Comparison of ENCODE assay signal across 16 mouse cellular contexts in the genomic region with DNA sequence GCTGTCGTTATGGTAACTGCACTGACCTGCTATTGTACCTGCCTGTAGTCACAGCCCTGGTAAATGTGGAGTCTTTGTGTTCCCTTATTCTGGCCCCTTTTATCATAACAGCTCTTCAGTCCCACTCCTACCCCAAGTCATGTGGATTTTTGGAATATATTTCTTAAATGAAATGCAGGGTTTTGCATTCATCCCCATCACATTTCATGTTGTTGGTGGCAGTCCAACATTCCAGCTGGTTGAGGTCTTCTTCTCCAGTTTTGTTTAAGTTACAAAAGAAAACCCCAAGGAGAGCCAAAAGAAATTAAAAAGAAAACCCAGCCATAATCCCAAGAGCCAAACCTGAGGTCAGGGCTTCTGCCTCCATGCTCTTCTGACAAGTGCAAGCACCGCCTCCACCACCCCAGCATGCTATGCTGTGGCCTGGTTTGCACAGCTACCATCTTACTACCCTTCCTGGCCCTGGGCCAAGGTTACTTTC. TPM values are rescaled to one million over a fixed set of nuclear protein-coding genes. Genes with fewer than 3 reads are reported as not detected.
DNase-seq lines count a peak whose midpoint lies in the region; ATAC-seq and TF ChIP-seq lines count a peak whose summit lies in the region.
"Had no signal": no experiment of that assay in that cellular context is flagged by ENCODE, and none has a peak within 500 bp of the region (broad histone marks: within the 10 kb centered on the region; RNA-seq: fewer than 3 reads in every experiment).

No protein-coding gene starts in this region.

- H3K36me3 ChIP-seq in lung, embryonic 14.5 days (ENCODE audit: insufficient read depth): no peaks in the 10 kb centered on the region
- no peaks in the 10 kb centered on the region for H3K36me3 ChIP-seq in forebrain, embryonic 16.5 days (ENCODE audit: control insufficient read depth, insufficient read depth)
- no peaks in the 10 kb centered on the region for H3K36me3 ChIP-seq in liver, embryonic 12.5 days
- H3K36me3 ChIP-seq: G1E; heart, embryonic 15.5 days; liver, embryonic 13.5 days; midbrain, embryonic 12.5 days; neural tube, embryonic 12.5 days had no signal

- peak; percentile 89 for ATAC-seq in lung, embryonic 14.5 days (ENCODE audit: insufficient read depth)
- ATAC-seq in forebrain, embryonic 16.5 days: peak; percentile 56
- ATAC-seq in liver, embryonic 12.5 days: no peak
- ATAC-seq: activated CD4-positive, CD25-positive, alpha-beta regulatory T cell, adult 4 months had no signal

- DNase-seq in frontal cortex, postnatal 36 days (ENCODE audit: low spot score in 2 of 2): peak; percentile 23 to 58
- DNase-seq in frontal cortex, postnatal 14 days (ENCODE audit: low spot score in 2 of 2): no peak
- peak; percentile 77 for DNase-seq in lung, embryonic 14.5 days
- DNase-seq in lung, adult 2 months: no peak
- DNase-seq in NIH3T3 (ENCODE audit: low read depth): peak; percentile 6
- DNase-seq in spleen, postnatal 14 days (ENCODE audit: low spot score in 2 of 2): no peak
- DNase-seq: cerebellum, adult 11-12 months; liver, embryonic 13.5 days had no signal

- no peak overlapping the region; the same call in 1 of the 2 replicates for H3K27ac ChIP-seq in lung, embryonic 14.5 days (ENCODE audit: low read depth)
- no peak overlapping the region for H3K27ac ChIP-seq in forebrain, embryonic 16.5 days (ENCODE audit: low read length)
- H3K27ac ChIP-seq in liver, embryonic 12.5 days: no peak overlapping the region
- H3K27ac ChIP-seq: heart, embryonic 15.5 days; liver, embryonic 13.5 days; midbrain, embryonic 12.5 days; neural tube, embryonic 12.5 days had no signal

- no peak overlapping the region for H3K4me3 ChIP-seq in lung, embryonic 14.5 days (ENCODE audit: low read depth, low read length)
- no peak overlapping the region for H3K4me3 ChIP-seq in lung, adult 2 months (replicated peaks; ENCODE audit: extremely low read depth, low read depth, low read length)
- H3K4me3 ChIP-seq in forebrain, embryonic 16.5 days (replicated peaks; ENCODE audit: low read length): no peak overlapping the region
- no peak overlapping the region for H3K4me3 ChIP-seq in liver, embryonic 12.5 days
- H3K4me3 ChIP-seq: heart, embryonic 15.5 days; liver, embryonic 13.5 days; midbrain, embryonic 12.5 days; neural tube, embryonic 12.5 days had no signal

- no peak overlapping the region for H3K4me2 ChIP-seq in lung, embryonic 14.5 days
- no peak overlapping the region for H3K4me2 ChIP-seq in forebrain, embryonic 16.5 days (ENCODE audit: low read length)
- H3K4me2 ChIP-seq in liver, embryonic 12.5 days: no peak overlapping the region
- H3K4me2 ChIP-seq: heart, embryonic 15.5 days; liver, embryonic 13.5 days; midbrain, embryonic 12.5 days; neural tube, embryonic 12.5 days had no signal

- H3K4me1 ChIP-seq in lung, embryonic 14.5 days (ENCODE audit: insufficient read depth): peaks cover 6% of the 10 kb centered on the region; the same call in 1 of the 2 replicates
- H3K4me1 ChIP-seq in lung, adult 2 months (ENCODE audit: control insufficient read depth, insufficient read depth, low read length): no peaks in the 10 kb centered on the region
- H3K4me1 ChIP-seq in forebrain, embryonic 16.5 days (replicated peaks; ENCODE audit: control insufficient read depth, insufficient read depth, low read length): peaks cover 8% of the 10 kb centered on the region
- no peaks in the 10 kb centered on the region for H3K4me1 ChIP-seq in liver, embryonic 12.5 days
- H3K4me1 ChIP-seq: liver, embryonic 13.5 days; midbrain, embryonic 12.5 days had no signal

- H3K27me3 ChIP-seq in lung, embryonic 14.5 days (ENCODE audit: insufficient read depth, low read length): no peaks in the 10 kb centered on the region
- H3K27me3 ChIP-seq in forebrain, embryonic 16.5 days (replicated peaks; ENCODE audit: control insufficient read depth, insufficient read depth, low read length): no peaks in the 10 kb centered on the region
- no peaks in the 10 kb centered on the region for H3K27me3 ChIP-seq in liver, embryonic 12.5 days (replicated peaks)
- H3K27me3 ChIP-seq: heart, embryonic 15.5 days; liver, embryonic 13.5 days; midbrain, embryonic 12.5 days; neural tube, embryonic 12.5 days had no signal

- TF ChIP-seq CTCF in lung, embryonic 14.5 days (IDR thresholded peaks at IDR 0.05; ENCODE audit: low read depth): no peak
- no peak for TF ChIP-seq CTCF in lung, adult 2 months (IDR thresholded peaks at IDR 0.05; ENCODE audit: insufficient read depth, low read length)

- no peak for TF ChIP-seq POLR2A in lung, adult 2 months (IDR thresholded peaks at IDR 0.05; ENCODE audit: borderline replicate concordance, extremely low read depth, low read depth, low read length)

- H3K9me3 ChIP-seq in lung, embryonic 14.5 days (ENCODE audit: low read depth, low read length): no peaks in the 10 kb centered on the region
- no peaks in the 10 kb centered on the region for H3K9me3 ChIP-seq in forebrain, embryonic 16.5 days (ENCODE audit: control insufficient read depth, low read length)
- no peaks in the 10 kb centered on the region for H3K9me3 ChIP-seq in liver, embryonic 12.5 days (replicated peaks)
- H3K9me3 ChIP-seq: heart, embryonic 15.5 days; liver, embryonic 13.5 days; midbrain, embryonic 12.5 days; neural tube, embryonic 12.5 days had no signal

- WGBS in lung, embryonic 14.5 days: 57% methylated on average over 2 of the region's 2 CpGs
- 56% methylated on average over 2 of the region's 2 CpGs for WGBS in lung, adult 2 months
- WGBS in forebrain, embryonic 16.5 days: 71% methylated on average over 2 of the region's 2 CpGs
- 56% methylated on average over 2 of the region's 2 CpGs for WGBS in liver, embryonic 12.5 days (ENCODE audit: insufficient replicate concordance)

- no peak overlapping the region for H3K9ac ChIP-seq in lung, embryonic 14.5 days
- no peak overlapping the region for H3K9ac ChIP-seq in forebrain, embryonic 16.5 days (replicated peaks; ENCODE audit: low read depth, low read length)
- H3K9ac ChIP-seq in liver, embryonic 12.5 days: no peak overlapping the region
- H3K9ac ChIP-seq: heart, embryonic 15.5 days; liver, embryonic 13.5 days; midbrain, embryonic 12.5 days; neural tube, embryonic 12.5 days had no signal

RNA-seq across cellular contexts. Expression of a gene that starts 52.5 kb away (rescaled TPM):
- 21.8 and 22.3 TPM in 2 replicates for polyA plus RNA-seq in lung, embryonic 14.5 days (2014; fragmentation: Nextera tagmentation; extraction: Ambion mirVana)
- polyA plus RNA-seq in lung, adult 2 months (2012; rRNA removed): 4.0 and 5.2 TPM in 2 replicates
- 53.8 and 54.8 TPM in 2 replicates for polyA plus RNA-seq in forebrain, embryonic 16.5 days (2015; fragmentation: Nextera tagmentation; extraction: Ambion mirVana)
- 2.1 and 2.3 TPM in 2 replicates for polyA plus RNA-seq in liver, embryonic 12.5 days (2016; fragmentation: Nextera tagmentation; extraction: Ambion mirVana)
- polyA plus RNA-seq: C2C12, G1E had no signal

Comparison
In these comparisons a context has a peak if more than half of its experiments do, and no peak if none do; other contexts are left out.
1. DNase-seq: peak in frontal cortex, postnatal 36 days (2 of 2), lung, embryonic 14.5 days (single experiment) and NIH3T3 (single experiment); none in frontal cortex, postnatal 14 days (0 of 2), lung, adult 2 months (single experiment) and spleen, postnatal 14 days (0 of 2).